Mouse (Mus musculus) urinary bladder, postnatal 14 days (tissue): ENCODE measurements around the gene Nr2c2ap.

Experiments used
- DNase-seq: peaks from one replicate; pipeline ENCODE4 v3.0.0; 2021; ENCODE audit warnings: low spot score

Gene Nr2c2ap

GRCm38 (mm10) chr8:70131166-70131883 is at the start of gene Nr2c2ap:
Gene Nr2c2ap, plus strand, starts transcription at chr8:70131333.
- peak; percentile 85 for DNase-seq

- DNase-seq, result no peak
Observed at GRCm38 (mm10) chr8:70081976-70082375, 49.2 kb upstream of the Nr2c2ap start.

- DNase-seq, result peak; percentile 39
Observed at GRCm38 (mm10) chr8:70083285-70083684, 47.8 kb upstream of the Nr2c2ap start, which contains the start of gene Hapln4. Gene Hapln4, plus strand, starts transcription at chr8:70083457.

- no peak for DNase-seq
Observed at GRCm38 (mm10) chr8:70084191-70085065, 46.7 kb upstream of the Nr2c2ap start.

- DNase-seq, result no peak
Observed at GRCm38 (mm10) chr8:70086151-70086550, 45.0 kb upstream of the Nr2c2ap start.

GRCm38 (mm10) chr8:70087237-70087636 is 43.9 kb upstream of the Nr2c2ap start:
- no peak for DNase-seq

GRCm38 (mm10) chr8:70087836-70088650 is 43.1 kb upstream of the Nr2c2ap start:
- peak; percentile 29 for DNase-seq

- no peak for DNase-seq
Observed at GRCm38 (mm10) chr8:70089296-70089960, 41.7 kb upstream of the Nr2c2ap start.

GRCm38 (mm10) chr8:70092786-70093185 is 38.3 kb upstream of the Nr2c2ap start:
- DNase-seq, result no peak

- DNase-seq, result no peak
Observed at GRCm38 (mm10) chr8:70099276-70099675, 31.9 kb upstream of the Nr2c2ap start.

GRCm38 (mm10) chr8:70100241-70100640 is 30.9 kb upstream of the Nr2c2ap start:
- no peak for DNase-seq

GRCm38 (mm10) chr8:70104506-70104905 is 26.6 kb upstream of the Nr2c2ap start:
- DNase-seq, result peak; percentile 16

GRCm38 (mm10) chr8:70104922-70105321 is 26.2 kb upstream of the Nr2c2ap start:
- DNase-seq, result no peak

GRCm38 (mm10) chr8:70110451-70110850 is 20.7 kb upstream of the Nr2c2ap start:
- DNase-seq, result no peak

GRCm38 (mm10) chr8:70111192-70111795 is 19.8 kb upstream of the Nr2c2ap start:
- DNase-seq, result no peak

- no peak for DNase-seq
Observed at GRCm38 (mm10) chr8:70112401-70113016, 18.6 kb upstream of the Nr2c2ap start.

- no peak for DNase-seq
Observed at GRCm38 (mm10) chr8:70114488-70114887, 16.6 kb upstream of the Nr2c2ap start.

- no peak for DNase-seq
Observed at GRCm38 (mm10) chr8:70114892-70115291, 16.2 kb upstream of the Nr2c2ap start.

- DNase-seq, result peak; percentile 20
Observed at GRCm38 (mm10) chr8:70117611-70118010, 13.5 kb upstream of the Nr2c2ap start.
